Mouse (Mus musculus): ENCODE data around the gene Myo3b. TPM values are rescaled to one million over a fixed set of nuclear protein-coding genes. Genes with fewer than 3 reads are reported as not detected.
A peak's percentile ranks its signal among the peaks of the same experiment; 100 is the strongest.
"Not testable (repeated sequence)": the region's sequence is repeated elsewhere in the genome, so short reads cannot be mapped to it uniquely, and the experiment has no call there.

Myo3b gene
- polyA plus RNA-seq (2012; rRNA removed): 0.14 and 1.0 TPM in 2 replicates

GRCm38 (mm10) chr2:70038752-70039151 is at the start of gene Myo3b:
Gene Myo3b, plus strand, starts transcription at chr2:70039126.
- no peak for TF ChIP-seq CTCF (IDR thresholded peaks at IDR 0.05; ENCODE audit: control insufficient read depth, insufficient read depth, insufficient replicate concordance, low read depth, low read length)
- no peak for TF ChIP-seq POLR2A (IDR thresholded peaks at IDR 0.05; ENCODE audit: control insufficient read depth, low read depth, low read length)
- no peak within 1 kb of the TSS for H3K27ac ChIP-seq (ENCODE audit: control insufficient read depth, insufficient read depth, low read depth, low read length)
- H3K4me3 ChIP-seq (ENCODE audit: control insufficient read depth, low read depth, low read length): no peak within 1 kb of the TSS
- H3K4me1 ChIP-seq (ENCODE audit: control insufficient read depth, insufficient read depth, low read length): peaks cover 4% of the 10 kb centered on the region
- no peaks in the 10 kb centered on the region for H3K27me3 ChIP-seq (ENCODE audit: control insufficient read depth, insufficient read depth, low read length)
- H3K36me3 ChIP-seq (ENCODE audit: control insufficient read depth, insufficient read depth, low read length): no peaks in the 10 kb centered on the region

GRCm38 (mm10) chr2:69989224-69989623 is 49.7 kb upstream of the Myo3b start:
- Histone ChIP-seq H3K27ac (ENCODE audit: control insufficient read depth, insufficient read depth, low read depth, low read length) (no peak overlapping the region), H3K4me3 (ENCODE audit: control insufficient read depth, low read depth, low read length) (no peak overlapping the region), H3K36me3 (ENCODE audit: control insufficient read depth, insufficient read depth, low read length) (peaks cover 3% of the 10 kb centered on the region), H3K27me3 (ENCODE audit: control insufficient read depth, insufficient read depth, low read length) (no peaks in the 10 kb centered on the region), H3K4me1 (ENCODE audit: control insufficient read depth, insufficient read depth, low read length) (no peaks in the 10 kb centered on the region)
- TF ChIP-seq POLR2A (IDR thresholded peaks at IDR 0.05; ENCODE audit: control insufficient read depth, low read depth, low read length) (no peak), CTCF (IDR thresholded peaks at IDR 0.05; ENCODE audit: control insufficient read depth, insufficient read depth, insufficient replicate concordance, low read depth, low read length) (no peak)

GRCm38 (mm10) chr2:69990647-69991046 is 48.3 kb upstream of the Myo3b start:
- Histone ChIP-seq H3K27ac (ENCODE audit: control insufficient read depth, insufficient read depth, low read depth, low read length) (no peak overlapping the region), H3K36me3 (ENCODE audit: control insufficient read depth, insufficient read depth, low read length) (peaks cover 3% of the 10 kb centered on the region)
- TF ChIP-seq CTCF (IDR thresholded peaks at IDR 0.05; ENCODE audit: control insufficient read depth, insufficient read depth, insufficient replicate concordance, low read depth, low read length): 0 out of 2 replicates have a peak, but pooled peaks have one; percentile 14
- TF ChIP-seq POLR2A (IDR thresholded peaks at IDR 0.05; ENCODE audit: control insufficient read depth, low read depth, low read length): no peak

GRCm38 (mm10) chr2:69994082-69994736 is 44.7 kb upstream of the Myo3b start:
- not testable (repeated sequence) for H3K4me3 ChIP-seq (ENCODE audit: control insufficient read depth, low read depth, low read length); H3K27me3 ChIP-seq (ENCODE audit: control insufficient read depth, insufficient read depth, low read length); H3K4me1 ChIP-seq (ENCODE audit: control insufficient read depth, insufficient read depth, low read length); H3K27ac ChIP-seq (ENCODE audit: control insufficient read depth, insufficient read depth, low read depth, low read length); H3K36me3 ChIP-seq (ENCODE audit: control insufficient read depth, insufficient read depth, low read length)

More at GRCm38 (mm10) chr2:69990647-69991046, 48.3 kb upstream of the Myo3b start:
- H3K4me3 ChIP-seq (ENCODE audit: control insufficient read depth, low read depth, low read length): no peak overlapping the region
- no peaks in the 10 kb centered on the region for H3K27me3 ChIP-seq (ENCODE audit: control insufficient read depth, insufficient read depth, low read length)
- H3K4me1 ChIP-seq (ENCODE audit: control insufficient read depth, insufficient read depth, low read length): no peaks in the 10 kb centered on the region

- peaks cover 1% of the 10 kb centered on the region for H3K36me3 ChIP-seq (ENCODE audit: control insufficient read depth, insufficient read depth, low read length)
- H3K27ac ChIP-seq (ENCODE audit: control insufficient read depth, insufficient read depth, low read depth, low read length): no peak overlapping the region
- no peaks in the 10 kb centered on the region for H3K27me3 ChIP-seq (ENCODE audit: control insufficient read depth, insufficient read depth, low read length)
- no peak overlapping the region for H3K4me3 ChIP-seq (ENCODE audit: control insufficient read depth, low read depth, low read length)
- H3K4me1 ChIP-seq (ENCODE audit: control insufficient read depth, insufficient read depth, low read length): no peaks in the 10 kb centered on the region
- no peak for TF ChIP-seq CTCF (IDR thresholded peaks at IDR 0.05; ENCODE audit: control insufficient read depth, insufficient read depth, insufficient replicate concordance, low read depth, low read length)
- TF ChIP-seq POLR2A (IDR thresholded peaks at IDR 0.05; ENCODE audit: control insufficient read depth, low read depth, low read length): no peak
Measured at GRCm38 (mm10) chr2:69994779-69995178, 44.1 kb upstream of the Myo3b start.

GRCm38 (mm10) chr2:69999097-69999770 is 39.7 kb upstream of the Myo3b start:
- peaks cover 1% of the 10 kb centered on the region for H3K36me3 ChIP-seq (ENCODE audit: control insufficient read depth, insufficient read depth, low read length)
- no peaks in the 10 kb centered on the region for H3K27me3 ChIP-seq (ENCODE audit: control insufficient read depth, insufficient read depth, low read length)
- TF ChIP-seq CTCF (IDR thresholded peaks at IDR 0.05; ENCODE audit: control insufficient read depth, insufficient read depth, insufficient replicate concordance, low read depth, low read length): no peak
- TF ChIP-seq POLR2A (IDR thresholded peaks at IDR 0.05; ENCODE audit: control insufficient read depth, low read depth, low read length): no peak

GRCm38 (mm10) chr2:70000316-70000715 is 38.6 kb upstream of the Myo3b start:
- H3K27me3 ChIP-seq (ENCODE audit: control insufficient read depth, insufficient read depth, low read length): no peaks in the 10 kb centered on the region
- peaks cover 1% of the 10 kb centered on the region for H3K36me3 ChIP-seq (ENCODE audit: control insufficient read depth, insufficient read depth, low read length)
- H3K27ac ChIP-seq (ENCODE audit: control insufficient read depth, insufficient read depth, low read depth, low read length): no peak overlapping the region
- no peak overlapping the region for H3K4me3 ChIP-seq (ENCODE audit: control insufficient read depth, low read depth, low read length)
- no peak for TF ChIP-seq CTCF (IDR thresholded peaks at IDR 0.05; ENCODE audit: control insufficient read depth, insufficient read depth, insufficient replicate concordance, low read depth, low read length)
- TF ChIP-seq POLR2A (IDR thresholded peaks at IDR 0.05; ENCODE audit: control insufficient read depth, low read depth, low read length): no peak
- H3K4me1 ChIP-seq (ENCODE audit: control insufficient read depth, insufficient read depth, low read length): no peaks in the 10 kb centered on the region

More at GRCm38 (mm10) chr2:69999097-69999770, 39.7 kb upstream of the Myo3b start:
- no peaks in the 10 kb centered on the region for H3K4me1 ChIP-seq (ENCODE audit: control insufficient read depth, insufficient read depth, low read length)
- H3K27ac ChIP-seq (ENCODE audit: control insufficient read depth, insufficient read depth, low read depth, low read length): no peak overlapping the region
- no peak overlapping the region for H3K4me3 ChIP-seq (ENCODE audit: control insufficient read depth, low read depth, low read length)
